In genomic region chr16:95851907-95852306, GRCm38 (mm10) we compare ENCODE assay signal across 15 mouse cellular contexts.
A peak's percentile ranks its signal among the peaks of the same experiment; 100 is the strongest.
DNase-seq lines count a peak whose midpoint lies in the region; ATAC-seq and TF ChIP-seq lines count a peak whose summit lies in the region.
"Had no signal": no experiment of that assay in that cellular context is flagged by ENCODE, and none has a peak within 500 bp of the region (broad histone marks: within the 10 kb centered on the region; RNA-seq: fewer than 3 reads in every experiment).

No protein-coding gene starts in this region.

- no peak overlapping the region for H3K9ac ChIP-seq in stomach, embryonic 14.5 days (replicated peaks; ENCODE audit: low read depth, low read length)
- no peak overlapping the region for H3K9ac ChIP-seq in stomach, postnatal 0 days (ENCODE audit: low read length)
- H3K9ac ChIP-seq: embryonic facial prominence, embryonic 15.5 days; forebrain, embryonic 13.5 days; midbrain, embryonic 15.5 days had no signal

- ATAC-seq in stomach, embryonic 14.5 days (ENCODE audit: insufficient number of reproducible peaks, insufficient read depth, low FRiP score, low read depth), result no peak
- no peak for ATAC-seq in stomach, postnatal 0 days (ENCODE audit: low FRiP score, low TSS enrichment)
- ATAC-seq: activated CD4-positive, CD25-positive, alpha-beta regulatory T cell, adult 4 months; forebrain, embryonic 13.5 days; intestine, postnatal 0 days; midbrain, embryonic 15.5 days had no signal

- H3K4me3 ChIP-seq in kidney, adult 2 months (ENCODE audit: insufficient read depth, low read depth, low read length), result no peak overlapping the region
- no peak overlapping the region for H3K4me3 ChIP-seq in stomach, embryonic 14.5 days (ENCODE audit: low read depth, low read length)
- no peak overlapping the region for H3K4me3 ChIP-seq in stomach, postnatal 0 days (ENCODE audit: low read depth, low read length)
- no peak overlapping the region for H3K4me3 ChIP-seq in limb, embryonic 10.5 days
- H3K4me3 ChIP-seq: embryonic facial prominence, embryonic 15.5 days; forebrain, embryonic 13.5 days; midbrain, embryonic 15.5 days had no signal

- H3K36me3 ChIP-seq in kidney, adult 2 months (ENCODE audit: control insufficient read depth, insufficient read depth, low read length), result no peaks in the 10 kb centered on the region
- H3K36me3 ChIP-seq in stomach, embryonic 14.5 days (ENCODE audit: control insufficient read depth, insufficient read depth, low read length), result no peaks in the 10 kb centered on the region
- no peaks in the 10 kb centered on the region for H3K36me3 ChIP-seq in stomach, postnatal 0 days (ENCODE audit: control insufficient read depth, insufficient read depth, low read length)
- no peaks in the 10 kb centered on the region for H3K36me3 ChIP-seq in limb, embryonic 10.5 days
- H3K36me3 ChIP-seq: embryonic facial prominence, embryonic 15.5 days; midbrain, embryonic 15.5 days had no signal

- H3K9me3 ChIP-seq in stomach, embryonic 14.5 days (ENCODE audit: control insufficient read depth, low read depth, low read length), result no peaks in the 10 kb centered on the region
- no peaks in the 10 kb centered on the region for H3K9me3 ChIP-seq in stomach, postnatal 0 days (ENCODE audit: control insufficient read depth, low read length)
- no peaks in the 10 kb centered on the region for H3K9me3 ChIP-seq in limb, embryonic 10.5 days (replicated peaks)
- H3K9me3 ChIP-seq: embryonic facial prominence, embryonic 15.5 days; forebrain, embryonic 13.5 days; midbrain, embryonic 15.5 days had no signal

- peak; percentile 53 for DNase-seq in kidney, adult 2 months
- no peak for DNase-seq in kidney, adult 8-10 months
- no peak for DNase-seq in stomach, postnatal 0 days (ENCODE audit: low spot score)
- no peak for DNase-seq in limb, embryonic 10.5 days (ENCODE audit: low spot score)
- no peak for DNase-seq in urinary bladder, postnatal 14 days (ENCODE audit: low spot score)
- no peak for DNase-seq in layer of hippocampus, postnatal 14 days (ENCODE audit: low spot score in 2 of 2)
- DNase-seq: adrenal gland, postnatal 36 days; cerebellum, postnatal 36 days; thymus, postnatal 36 days had no signal

- no peaks in the 10 kb centered on the region for H3K27me3 ChIP-seq in kidney, adult 2 months (replicated peaks; ENCODE audit: control insufficient read depth, insufficient read depth, low read length)
- no peaks in the 10 kb centered on the region for H3K27me3 ChIP-seq in stomach, embryonic 14.5 days (ENCODE audit: control insufficient read depth, insufficient read depth, low read length)
- H3K27me3 ChIP-seq in stomach, postnatal 0 days (ENCODE audit: control insufficient read depth, insufficient read depth, low read length), result no peaks in the 10 kb centered on the region
- H3K27me3 ChIP-seq in limb, embryonic 10.5 days (ENCODE audit: low read depth, poor library complexity, severe bottlenecking), result no peaks in the 10 kb centered on the region
- H3K27me3 ChIP-seq: embryonic facial prominence, embryonic 15.5 days; forebrain, embryonic 13.5 days; midbrain, embryonic 15.5 days had no signal

- TF ChIP-seq POLR2A in kidney, adult 2 months (IDR thresholded peaks at IDR 0.05; ENCODE audit: low read depth, low read length), result no peak

- TF ChIP-seq CTCF in kidney, adult 2 months (conservative IDR thresholded peaks at IDR 0.05; ENCODE audit: insufficient read depth, insufficient read length, low read depth, low read length), result no peak
- no peak for TF ChIP-seq CTCF in stomach, postnatal 0 days (IDR thresholded peaks at IDR 0.05; ENCODE audit: low read depth)

- 0 out of 2 replicates have a peak overlapping the region, but pooled peaks have one; percentile 9 for H3K27ac ChIP-seq in kidney, adult 2 months (ENCODE audit: insufficient read depth, low read depth, low read length)
- H3K27ac ChIP-seq in stomach, embryonic 14.5 days (ENCODE audit: low read length), result peak overlapping the region; percentile 27; the same call in 1 of the 2 replicates
- H3K27ac ChIP-seq in stomach, postnatal 0 days (replicated peaks), result no peak overlapping the region
- H3K27ac ChIP-seq in limb, embryonic 10.5 days, result peak overlapping the region; percentile 74
- H3K27ac ChIP-seq: embryonic facial prominence, embryonic 15.5 days; forebrain, embryonic 13.5 days; midbrain, embryonic 15.5 days had no signal

- no peak overlapping the region for H3K4me2 ChIP-seq in stomach, embryonic 14.5 days (replicated peaks; ENCODE audit: low read depth, low read length)
- H3K4me2 ChIP-seq in stomach, postnatal 0 days (replicated peaks; ENCODE audit: low read depth), result no peak overlapping the region
- H3K4me2 ChIP-seq: embryonic facial prominence, embryonic 15.5 days; forebrain, embryonic 13.5 days; midbrain, embryonic 15.5 days had no signal

- no peak for TF ChIP-seq EP300 in stomach, postnatal 0 days (optimal IDR thresholded peaks at IDR 0.05)

- 67% methylated on average over 5 of the region's 5 CpGs for WGBS in kidney, adult 2 months
- 71% methylated on average over 5 of the region's 5 CpGs for WGBS in stomach, embryonic 14.5 days
- WGBS in stomach, postnatal 0 days, result 62% methylated on average over 5 of the region's 5 CpGs
- 86% methylated on average over 5 of the region's 5 CpGs for WGBS in limb, embryonic 10.5 days

- H3K4me1 ChIP-seq in kidney, adult 2 months (ENCODE audit: control insufficient read depth, insufficient read depth, low read length), result no peaks in the 10 kb centered on the region
- peaks cover 16% of the 10 kb centered on the region; the same call in 1 of the 2 replicates for H3K4me1 ChIP-seq in stomach, embryonic 14.5 days (ENCODE audit: control insufficient read depth, insufficient read depth, low read length)
- no peaks in the 10 kb centered on the region for H3K4me1 ChIP-seq in stomach, postnatal 0 days (replicated peaks; ENCODE audit: control insufficient read depth, insufficient read depth)
- H3K4me1 ChIP-seq in limb, embryonic 10.5 days, result peaks cover 40% of the 10 kb centered on the region
- H3K4me1 ChIP-seq: midbrain, embryonic 15.5 days had no signal
